Mouse (Mus musculus) E14TG2a.4 (cell line): ENCODE measurements around the gene Mmp20.

Source experiments
- CTCF ChIP-seq: conservative IDR thresholded peaks from 2 replicates; pipeline ENCODE4 v1.5.1; 2014; ENCODE audit warnings: low read length
- NANOG ChIP-seq: IDR thresholded peaks from 2 replicates; pipeline ENCODE4 v1.6.1; 2014; ENCODE audit warnings: borderline replicate concordance, low read length, mixed read lengths
- POU5F1 ChIP-seq: IDR thresholded peaks from 2 replicates; pipeline ENCODE4 v1.6.1; 2014; ENCODE audit warnings: low read length, borderline replicate concordance

- no peak for TF ChIP-seq NANOG
- TF ChIP-seq CTCF, result no peak
- TF ChIP-seq POU5F1, result no peak
Measured at GRCm38 (mm10) chr9:7657946-7658345, 29.9 kb downstream of the Mmp20 start.
